Mouse (Mus musculus) limb, embryonic 11.5 days (tissue): ENCODE measurements around the gene Tnni3k. TPM values are rescaled to one million over a fixed set of nuclear protein-coding genes. Genes with fewer than 3 reads are reported as not detected.

Experiments used
- polyA plus RNA-seq: library from polyadenylated mRNA; unstranded; fragments of >200 nt; fragmentation: Nextera tagmentation; extraction: Ambion mirVana; gene quantifications from 2 replicates; pipeline ENCODE4 v1.2.1, GENCODE M21; 2014

Gene Tnni3k
- polyA plus RNA-seq, 1 experiment from 2014 or later: not detected

Other genes starting within 250 kb of the Tnni3k start
- 16.3 and 16.8 TPM in 2 replicates for gene Fpgt, start 38.0 kb upstream of the Tnni3k start, polyA plus RNA-seq
- 0.51 and 0.92 TPM in 2 replicates for gene Lrriq3, start 38.0 kb upstream of the Tnni3k start, polyA plus RNA-seq